Mouse (Mus musculus) heart, postnatal 0 days (tissue): ENCODE results near the gene Ndufa4l2.

Source experiments
- CTCF ChIP-seq: IDR thresholded peaks from 2 replicates; pipeline ENCODE4 v1.5.1; 2016; ENCODE audit warnings: antibody characterized with exemption, control low read depth, low read depth
- EP300 ChIP-seq: IDR thresholded peaks from 2 replicates; pipeline ENCODE4 v1.6.1; 2016; ENCODE audit warnings: antibody characterized with exemption, low read depth

DNA sequence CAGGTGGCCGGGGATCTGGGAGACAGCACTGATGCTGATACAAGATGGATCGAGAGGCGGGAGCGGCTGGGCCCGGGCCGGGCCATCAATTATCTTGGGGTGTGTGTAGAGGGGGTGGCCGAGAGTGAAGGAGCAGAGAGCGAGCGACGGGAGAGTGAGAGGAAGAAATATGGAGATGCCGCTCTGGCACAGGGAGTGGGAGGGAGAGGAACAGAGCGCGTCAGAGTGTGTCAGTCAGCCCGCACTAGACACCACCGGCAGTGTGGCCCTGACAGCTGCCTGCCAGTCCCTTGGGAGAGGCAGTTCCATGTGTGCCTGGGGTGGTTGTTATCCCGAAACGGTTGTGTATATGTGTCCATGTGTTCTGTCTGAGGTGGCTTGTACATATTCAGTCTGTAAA, 12.7 kb downstream of the Ndufa4l2 start:
- TF ChIP-seq CTCF (no peak), EP300 (no peak)
